Mouse (Mus musculus) G1E (cell line): ENCODE results near the gene Paqr4. TPM values are rescaled to one million over a fixed set of nuclear protein-coding genes. Genes with fewer than 3 reads are reported as not detected.

Source experiments
- ATAC-seq: 2 replicates; pipeline ENCODE4 v1.8.0; 2016; ENCODE audit warnings: mild to moderate bottlenecking; ENCODE audit not compliant: insufficient number of reproducible peaks, poor library complexity, low FRiP score, severe bottlenecking; ENCODE audit errors: extremely low read depth
- DNase-seq: peaks from one replicate; pipeline ENCODE4 v3.0.0; 2012; ENCODE audit warnings: low spot score
- H3K27me3 ChIP-seq: 2 replicates; pipeline ENCODE4 v1.6.1; 2012; ENCODE audit warnings: mild to moderate bottlenecking, low read length, inconsistent platforms; ENCODE audit not compliant: insufficient read depth
- H3K36me3 ChIP-seq: replicated peaks from 2 replicates; pipeline ENCODE3; 2012; ENCODE audit warnings: mild to moderate bottlenecking, inconsistent platforms
- H3K4me1 ChIP-seq: 2 replicates; pipeline ENCODE4 v1.6.1; 2012; ENCODE audit warnings: low read depth, low read length, inconsistent platforms, mixed read lengths; ENCODE audit not compliant: insufficient read depth
- H3K4me3 ChIP-seq: 2 replicates; pipeline ENCODE4 v1.5.1; 2012; ENCODE audit warnings: low read depth, mild to moderate bottlenecking, inconsistent platforms, low read length, moderate library complexity, mixed read lengths
- H3K9me3 ChIP-seq: replicated peaks from 2 replicates; pipeline ENCODE4 v1.6.1; 2012; ENCODE audit warnings: inconsistent platforms
- CTCF ChIP-seq: IDR thresholded peaks from 2 replicates; pipeline ENCODE4 v1.5.1; 2012; ENCODE audit warnings: low read depth, low read length, inconsistent platforms, mixed read lengths
- GATA1 ChIP-seq: IDR thresholded peaks from 2 replicates; pipeline ENCODE4 v1.6.1; 2012; ENCODE audit warnings: borderline replicate concordance, low read length, inconsistent platforms, mixed read lengths
- GATA2 ChIP-seq: IDR thresholded peaks from 2 replicates; pipeline ENCODE4 v1.6.1; 2012; ENCODE audit warnings: low read depth, low read length, inconsistent platforms, borderline replicate concordance
- POLR2AphosphoS5 ChIP-seq: IDR thresholded peaks from 2 replicates; pipeline ENCODE4 v1.6.1; 2012; ENCODE audit warnings: low read depth, low read length, inconsistent platforms; ENCODE audit not compliant: insufficient replicate concordance
- TAL1 ChIP-seq: conservative IDR thresholded peaks from 2 replicates; pipeline ENCODE4 v1.6.1; 2012; ENCODE audit warnings: low read depth, low read length, inconsistent platforms, mixed read lengths
- polyA plus RNA-seq: library from polyadenylated mRNA; stranded (reverse); fragments of >175 nt; gene quantifications from 2 replicates; pipeline ENCODE4 v1.2.3, GENCODE M21; 2012
- total RNA-seq, 2 experiments: library from RNA; stranded (forward) in 1 of 2; stranded (reverse) in 1 of 2; fragments of 200-1000 nt in 1 of 2; fragments of >200 nt in 1 of 2; fragmentation: Nextera tagmentation in 1 of 2; gene quantifications; 2 replicates each; pipeline ENCODE4 v1.2.3; 2014 to 2017

Paqr4 gene
- total and polyA plus RNA-seq, 3 experiments, result 1.9 to 3.5 (median 2.6) TPM

DNA sequence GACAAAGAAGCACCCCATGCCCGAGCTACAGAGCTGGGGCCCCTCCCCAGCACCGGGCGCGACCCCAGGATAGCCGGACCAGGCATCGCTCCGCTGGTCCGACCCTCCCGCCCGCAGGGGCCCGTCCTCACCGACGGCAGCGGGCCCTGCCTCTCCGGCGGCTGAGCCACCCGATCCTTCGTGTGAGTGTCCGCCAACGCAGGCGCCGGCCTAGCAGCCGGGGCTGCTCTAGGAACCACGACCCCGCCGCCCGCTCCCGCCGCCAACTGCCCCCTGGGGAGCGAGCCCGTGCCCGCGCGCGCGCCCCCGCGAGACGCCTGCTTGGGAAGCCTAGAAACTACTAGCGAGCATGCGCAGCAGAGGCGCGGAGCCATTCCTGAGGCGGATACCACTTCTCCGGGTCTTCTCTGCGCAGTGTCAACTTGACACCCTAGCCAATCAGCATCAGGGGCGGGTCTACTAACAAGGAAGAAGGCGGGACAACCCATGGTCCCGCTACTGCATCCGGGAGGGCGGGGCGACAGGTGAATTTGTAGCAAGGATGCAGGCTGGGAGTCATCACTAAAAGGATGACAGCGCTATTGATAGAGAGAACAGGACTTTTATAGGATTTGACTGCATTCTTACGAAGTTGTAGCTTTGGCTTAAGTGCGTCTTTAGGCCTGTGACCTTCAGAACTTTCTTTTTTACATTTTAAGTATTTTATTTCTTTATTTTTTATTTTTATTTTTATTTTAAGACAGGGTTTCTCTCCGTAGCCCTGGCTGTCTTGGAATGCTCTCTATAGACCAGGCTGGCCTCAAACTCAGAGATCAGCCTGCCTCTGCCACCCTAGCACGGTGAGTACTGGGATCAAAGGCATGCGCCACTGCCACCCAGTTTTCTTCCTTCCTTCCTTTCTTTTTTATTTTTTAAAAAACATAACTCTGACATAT, 30.9 kb upstream of the Paqr4 start, which contains the start of gene Flywch1:
Gene Flywch1 (minus strand): TSS at position 319 of the 935 bp plus-strand sequence.
- ATAC-seq (peak; percentile 99), DNase-seq (peak; percentile 93)
- Histone ChIP-seq H3K36me3 (peaks cover 15% of the 10 kb centered on the region), H3K9me3 (no peaks in the 10 kb centered on the region), H3K4me1 (peaks cover 16% of the 10 kb centered on the region), H3K4me3 (peak within 1 kb of the TSS; percentile 91), H3K27me3 (peaks cover 12% of the 10 kb centered on the region)
- no peak for TF ChIP-seq GATA1
- TF ChIP-seq CTCF, result no peak
- TF ChIP-seq POLR2AphosphoS5, result no peak
- TF ChIP-seq GATA2, result no peak
- no peak for TF ChIP-seq TAL1

DNA sequence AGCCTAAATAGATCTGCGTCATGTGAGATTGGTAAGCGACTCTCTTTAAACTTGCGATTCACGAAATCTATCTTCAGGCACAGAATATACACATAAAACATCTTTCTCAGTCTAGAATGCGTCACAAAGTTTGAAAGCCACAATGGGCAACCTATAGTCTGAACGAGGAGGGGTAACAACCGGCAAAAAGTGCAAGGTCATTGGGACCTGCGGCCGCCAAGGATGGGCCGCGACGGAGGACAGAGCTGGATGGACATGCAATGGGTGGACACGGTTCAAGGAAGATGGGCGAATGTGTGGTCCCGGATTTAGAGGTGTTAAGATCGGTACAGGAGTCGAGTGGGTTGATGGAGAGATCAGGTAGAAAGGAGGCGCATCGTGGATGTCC, 30.2 kb upstream of the Paqr4 start:
- peaks cover 8% of the 10 kb centered on the region; the same call in 1 of the 2 replicates for H3K27me3 ChIP-seq
- H3K9me3 ChIP-seq, result no peaks in the 10 kb centered on the region
- TF ChIP-seq TAL1 (no peak), GATA2 (no peak), GATA1 (no peak), CTCF (no peak), POLR2AphosphoS5 (no peak)
- ATAC-seq, result no peak
- peak overlapping the region; percentile 91 for H3K4me3 ChIP-seq
- DNase-seq, result peak; percentile 10
- H3K4me1 ChIP-seq, result peaks cover 16% of the 10 kb centered on the region
- peaks cover 15% of the 10 kb centered on the region for H3K36me3 ChIP-seq

DNA sequence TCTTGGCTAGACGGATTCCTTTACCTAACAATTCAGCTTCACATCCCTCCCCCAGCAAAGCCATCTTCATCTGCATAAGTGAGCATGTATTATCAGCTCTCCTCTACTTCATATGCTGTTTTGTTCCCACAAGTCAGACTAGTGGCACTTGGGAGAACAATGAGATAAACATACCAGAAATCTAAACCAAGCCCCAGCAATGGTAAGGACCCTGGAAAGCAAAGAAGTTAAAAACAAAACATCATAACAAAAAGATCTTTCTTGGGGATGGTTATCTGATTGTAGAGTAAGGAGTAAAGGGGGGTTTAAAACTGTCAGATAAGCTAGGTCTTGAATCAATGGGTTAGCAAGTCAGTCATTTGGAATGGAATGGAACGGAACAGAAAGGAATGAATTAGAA, 29.8 kb upstream of the Paqr4 start:
- H3K27me3 ChIP-seq, result peaks cover 8% of the 10 kb centered on the region; the same call in 1 of the 2 replicates
- H3K4me3 ChIP-seq, result peak overlapping the region; percentile 91; the same call in 1 of the 2 replicates
- DNase-seq (no peak), ATAC-seq (no peak)
- TF ChIP-seq CTCF (no peak), GATA2 (no peak), TAL1 (no peak), POLR2AphosphoS5 (no peak), GATA1 (no peak)
- H3K9me3 ChIP-seq, result no peaks in the 10 kb centered on the region
- peaks cover 15% of the 10 kb centered on the region for H3K36me3 ChIP-seq
- H3K4me1 ChIP-seq, result peaks cover 16% of the 10 kb centered on the region

DNA sequence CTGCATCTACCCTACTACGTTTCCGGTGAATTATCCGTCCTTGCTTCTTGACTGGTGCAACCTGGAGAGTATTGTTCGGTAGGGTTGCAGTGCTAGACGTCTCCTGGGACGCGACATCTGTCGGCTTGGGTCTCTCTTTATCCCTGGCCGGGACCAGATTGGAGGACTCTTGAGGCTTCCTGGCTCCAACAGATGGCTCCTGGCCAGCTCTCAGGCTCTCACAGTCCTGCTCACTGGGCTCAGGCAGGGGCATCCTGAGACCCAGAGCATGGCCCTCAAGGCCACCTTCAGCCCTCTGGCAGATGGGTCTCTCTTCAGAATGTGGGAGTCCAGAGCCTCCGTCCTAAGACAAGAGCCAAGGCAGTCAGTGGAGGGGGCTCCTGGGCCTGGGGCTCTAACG, 22.3 kb upstream of the Paqr4 start:
- Histone ChIP-seq H3K4me3 (no peak overlapping the region), H3K9me3 (no peaks in the 10 kb centered on the region), H3K27me3 (no peaks in the 10 kb centered on the region), H3K36me3 (peaks cover 53% of the 10 kb centered on the region), H3K4me1 (peaks cover 8% of the 10 kb centered on the region)
- TF ChIP-seq TAL1 (no peak), GATA2 (no peak), POLR2AphosphoS5 (no peak), CTCF (no peak), GATA1 (no peak)
- ATAC-seq, result no peak
- DNase-seq, result no peak

DNA sequence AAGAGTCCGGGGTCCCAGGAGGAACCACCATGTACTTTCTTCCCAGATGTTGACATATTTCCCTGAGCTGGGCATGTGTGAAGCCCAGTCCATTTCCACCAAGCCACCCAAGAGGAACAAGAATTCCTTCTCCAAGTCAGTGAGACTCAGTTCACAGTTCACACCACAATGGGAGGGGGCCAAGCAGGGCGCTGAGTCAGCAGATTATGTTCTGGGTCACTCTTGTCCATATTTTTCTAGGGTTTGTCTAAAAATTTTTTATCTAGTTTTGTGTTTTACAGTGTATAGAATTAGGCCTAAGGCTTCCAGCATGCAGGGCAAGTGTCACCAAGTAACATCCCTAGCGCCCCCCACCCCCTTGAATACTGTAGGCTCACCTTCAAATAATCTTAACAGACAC, 20.5 kb upstream of the Paqr4 start:
- Histone ChIP-seq H3K9me3 (no peaks in the 10 kb centered on the region), H3K4me3 (no peak overlapping the region), H3K4me1 (peaks cover 8% of the 10 kb centered on the region), H3K27me3 (no peaks in the 10 kb centered on the region), H3K36me3 (peaks cover 66% of the 10 kb centered on the region)
- DNase-seq (no peak), ATAC-seq (no peak)
- TF ChIP-seq CTCF (no peak), GATA1 (no peak), GATA2 (no peak), POLR2AphosphoS5 (no peak), TAL1 (no peak)

DNA sequence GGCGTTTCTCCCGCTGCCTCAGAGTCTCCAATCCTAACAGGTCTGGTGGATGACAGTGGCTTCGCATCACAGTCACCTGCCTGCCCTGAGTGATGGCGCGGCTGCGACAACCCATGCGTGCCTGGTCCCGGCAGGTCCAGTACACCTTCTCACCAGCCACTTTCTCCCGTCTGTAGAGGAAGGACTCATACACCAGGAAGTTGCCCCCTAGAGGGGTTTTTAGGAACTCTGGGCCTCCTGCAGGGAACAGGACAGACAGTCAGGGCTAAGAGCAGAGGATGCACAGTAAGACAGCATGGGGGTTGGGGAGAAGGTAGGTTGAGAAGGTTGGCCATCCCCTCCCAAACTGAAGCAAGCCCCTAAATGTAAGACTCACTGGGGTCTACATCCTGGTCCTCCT, 19.6 kb upstream of the Paqr4 start:
- Histone ChIP-seq H3K36me3 (peaks cover 74% of the 10 kb centered on the region), H3K9me3 (no peaks in the 10 kb centered on the region)

More for the DNA sequence above, 19.6 kb upstream of the Paqr4 start:
- peaks cover 8% of the 10 kb centered on the region for H3K4me1 ChIP-seq
- H3K4me3 ChIP-seq, result no peak overlapping the region
- ATAC-seq, result no peak
- DNase-seq, result no peak
- no peaks in the 10 kb centered on the region for H3K27me3 ChIP-seq
- TF ChIP-seq GATA2 (no peak), GATA1 (no peak), POLR2AphosphoS5 (no peak), TAL1 (no peak), CTCF (no peak)
